Mouse (Mus musculus): ENCODE measurements around the gene Rcc1l.

Gene Rcc1l

DNA sequence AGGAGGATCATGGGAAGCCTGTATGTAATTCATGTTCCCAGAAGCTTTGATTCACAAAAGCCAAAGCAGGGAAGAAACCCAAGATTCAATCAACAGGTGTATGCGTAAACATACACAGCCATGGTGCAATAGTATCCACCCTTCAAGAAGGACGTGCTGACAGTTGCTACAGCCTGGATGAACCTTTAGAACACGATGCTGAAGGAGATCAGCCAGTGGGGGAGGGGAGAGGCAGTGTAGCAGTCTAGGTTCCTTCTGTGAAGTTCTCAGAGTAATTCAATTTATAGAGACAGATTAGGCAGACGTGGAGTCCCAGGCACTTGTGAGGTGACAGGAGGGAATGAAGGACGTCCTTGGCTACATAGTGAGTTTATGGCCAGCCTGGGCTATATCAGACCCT is 61.6 kb downstream of the Rcc1l start:
- DNase-seq: no peak

- DNase-seq: no peak
Measured at GRCm38 (mm10) chr5:134105829-134106228, 70.7 kb downstream of the Rcc1l start.

GRCm38 (mm10) chr5:134102720-134103119 is 73.9 kb downstream of the Rcc1l start:
- DNase-seq: no peak

DNA sequence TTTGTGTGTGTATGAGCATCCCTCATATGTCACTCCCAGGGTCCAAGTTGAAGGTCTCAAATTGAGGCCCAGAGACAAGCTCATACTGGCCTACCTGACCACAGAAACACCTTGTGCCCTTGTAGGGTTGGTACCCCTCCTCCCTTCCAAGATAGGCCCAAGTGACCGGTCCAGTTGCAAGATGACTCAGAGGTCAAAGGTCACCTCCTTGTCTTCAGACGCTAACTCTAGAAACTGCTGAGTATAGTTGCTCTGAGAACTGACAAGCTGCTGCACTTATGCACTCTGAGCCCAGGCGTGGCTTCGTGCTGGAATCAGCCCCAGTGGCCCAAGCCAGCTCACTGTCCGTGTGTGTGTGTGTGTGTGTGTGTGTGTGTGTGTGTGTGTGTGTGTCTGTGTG is 74.7 kb downstream of the Rcc1l start:
- no peak for DNase-seq

- DNase-seq: no peak
Measured at GRCm38 (mm10) chr5:134101322-134101721, 75.3 kb downstream of the Rcc1l start.

DNA sequence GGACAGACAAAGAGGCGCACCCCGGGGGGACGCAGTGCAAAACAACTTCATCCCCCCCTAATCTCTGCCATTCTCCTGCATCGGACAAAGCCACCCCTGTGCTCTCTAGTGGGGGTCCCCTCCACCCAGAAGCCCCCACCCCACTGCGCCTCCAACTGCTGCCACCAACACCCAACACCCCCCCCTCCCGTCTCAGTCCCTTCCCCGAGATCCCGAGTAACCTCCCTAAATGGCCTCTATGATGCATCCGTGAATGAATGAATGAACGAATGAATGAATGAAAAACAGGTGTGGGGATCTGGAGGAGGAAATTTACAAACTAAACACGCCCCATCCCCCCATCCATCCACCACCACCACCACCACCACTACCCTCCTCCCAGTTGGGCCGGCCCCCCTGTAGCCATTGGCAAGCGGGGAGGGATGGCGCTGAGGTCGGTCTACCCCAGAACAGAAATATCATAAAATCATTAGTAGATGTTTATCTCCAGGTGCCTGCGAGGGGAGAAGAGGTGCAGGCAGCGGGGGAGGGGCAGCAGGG is 76.3 kb downstream of the Rcc1l start:
- peak; percentile 68 for DNase-seq

DNA sequence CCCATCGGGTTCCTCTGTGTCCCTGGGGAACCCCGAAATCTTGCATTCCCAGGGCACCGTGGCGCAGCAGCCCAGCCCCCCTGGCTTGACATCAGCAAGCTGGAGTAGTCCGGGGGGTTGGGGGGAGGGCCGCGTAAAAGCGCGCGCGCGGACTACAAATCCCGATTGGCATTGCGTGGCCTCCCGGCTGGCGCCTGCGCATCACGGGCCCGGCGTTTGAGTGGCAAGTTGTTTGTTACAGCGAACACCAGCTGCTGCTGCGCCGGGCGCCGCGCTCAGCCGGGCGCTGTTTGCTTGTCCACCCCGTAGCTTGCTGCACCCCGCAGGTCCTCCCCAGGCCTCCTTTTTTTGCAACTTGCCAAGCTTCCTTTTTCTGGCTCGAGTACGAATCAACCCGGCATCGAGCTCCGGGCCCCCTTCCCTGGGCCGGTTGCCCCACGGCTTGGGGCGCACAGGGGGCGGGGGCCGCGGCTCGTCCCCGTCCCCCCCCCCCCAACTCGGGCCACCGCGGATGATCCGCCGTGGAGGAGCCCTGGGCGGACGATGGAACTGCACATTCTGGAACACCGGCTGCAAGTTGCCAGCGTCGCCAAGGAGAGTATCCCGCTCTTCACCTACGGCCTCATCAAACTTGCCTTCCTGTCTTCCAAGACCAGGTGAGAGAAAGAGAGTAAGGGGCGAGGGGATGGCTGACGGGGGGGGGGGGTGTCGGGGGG is 76.9 kb downstream of the Rcc1l start, which contains the start of gene Castor2:
TSS of gene Castor2 (plus strand) at position 216 of the 716 bp plus-strand sequence.
- DNase-seq: peak; percentile 94

- DNase-seq: peak; percentile 61
Measured at GRCm38 (mm10) chr5:134098976-134099375, 77.6 kb downstream of the Rcc1l start.

- DNase-seq: no peak
Measured at GRCm38 (mm10) chr5:134098341-134098902, 78.2 kb downstream of the Rcc1l start.
